Mouse (Mus musculus): Measurements from ENCODE around the gene Bri3bp.
"Not testable (repeated sequence)": the region's sequence is repeated elsewhere in the genome, so short reads cannot be mapped to it uniquely, and the experiment has no call there.

Gene Bri3bp

GRCm38 (mm10) chr5:125409348-125410090 is 31.8 kb upstream of the Bri3bp start:
- DNase-seq (ENCODE audit: low read depth, low spot score) = no peak

- DNase-seq (ENCODE audit: low read depth, low spot score) = no peak
Measured at GRCm38 (mm10) chr5:125411972-125412530, 29.3 kb upstream of the Bri3bp start.

- DNase-seq (ENCODE audit: low read depth, low spot score) = not testable (repeated sequence)
Measured at GRCm38 (mm10) chr5:125412536-125412935, 28.8 kb upstream of the Bri3bp start.

GRCm38 (mm10) chr5:125413763-125414162 is 27.6 kb upstream of the Bri3bp start:
- DNase-seq (ENCODE audit: low read depth, low spot score) = no peak

GRCm38 (mm10) chr5:125416183-125416582 is 25.2 kb upstream of the Bri3bp start:
- DNase-seq (ENCODE audit: low read depth, low spot score) = no peak

DNA sequence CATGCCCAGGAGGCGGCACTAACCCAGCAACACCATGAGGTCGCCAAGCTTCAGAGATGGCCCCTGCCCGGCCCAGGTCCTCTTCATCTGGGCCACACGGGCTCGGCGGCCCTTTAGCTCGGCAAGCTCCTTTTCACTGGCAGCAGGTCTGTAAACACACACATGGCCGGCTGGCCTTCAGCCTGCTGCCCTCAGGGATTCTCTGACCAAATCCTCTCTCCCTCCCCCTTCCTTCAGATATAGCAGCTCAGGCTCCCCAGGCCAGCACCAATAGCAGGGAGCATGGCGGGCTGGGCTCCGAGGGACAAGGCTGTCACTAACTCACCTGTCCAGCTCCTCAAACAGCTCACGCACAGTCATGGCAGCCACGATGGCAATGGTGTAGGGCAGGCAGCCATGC is 22.7 kb upstream of the Bri3bp start:
- DNase-seq (ENCODE audit: low read depth, low spot score) = no peak

- DNase-seq (ENCODE audit: low read depth, low spot score) = no peak
Measured at GRCm38 (mm10) chr5:125419124-125419523, 22.2 kb upstream of the Bri3bp start.

DNA sequence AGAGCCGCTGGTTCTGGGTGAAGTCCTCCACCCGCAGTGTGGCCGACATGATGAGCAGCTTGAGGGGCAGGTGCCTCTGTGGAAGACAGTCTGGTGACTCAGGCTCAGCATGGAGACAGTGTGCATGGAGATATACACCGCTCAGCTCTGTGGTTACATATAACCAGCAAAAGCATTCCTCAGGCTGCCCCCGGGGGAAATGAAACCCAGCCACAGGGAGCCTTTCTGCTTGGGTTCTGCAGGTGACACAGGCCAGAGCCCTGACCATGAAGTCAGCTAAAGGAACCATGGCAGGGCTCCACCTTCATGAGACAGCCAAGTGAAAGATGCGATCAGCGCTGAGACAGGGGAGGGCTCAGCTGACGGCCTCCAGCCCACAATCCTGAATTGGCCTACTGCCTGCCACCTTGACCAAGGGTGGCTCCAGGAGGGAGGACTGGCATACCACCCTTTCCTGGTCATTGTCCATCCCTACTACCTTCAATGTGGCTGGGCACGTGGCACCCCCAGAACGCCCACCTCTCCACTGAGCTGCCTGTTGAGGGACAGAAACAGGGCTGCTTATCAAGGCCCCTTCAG is 15.6 kb upstream of the Bri3bp start:
- DNase-seq (ENCODE audit: low read depth, low spot score) = no peak

- DNase-seq (ENCODE audit: low read depth, low spot score) = no peak
Measured at GRCm38 (mm10) chr5:125426343-125426742, 15.0 kb upstream of the Bri3bp start.

DNA sequence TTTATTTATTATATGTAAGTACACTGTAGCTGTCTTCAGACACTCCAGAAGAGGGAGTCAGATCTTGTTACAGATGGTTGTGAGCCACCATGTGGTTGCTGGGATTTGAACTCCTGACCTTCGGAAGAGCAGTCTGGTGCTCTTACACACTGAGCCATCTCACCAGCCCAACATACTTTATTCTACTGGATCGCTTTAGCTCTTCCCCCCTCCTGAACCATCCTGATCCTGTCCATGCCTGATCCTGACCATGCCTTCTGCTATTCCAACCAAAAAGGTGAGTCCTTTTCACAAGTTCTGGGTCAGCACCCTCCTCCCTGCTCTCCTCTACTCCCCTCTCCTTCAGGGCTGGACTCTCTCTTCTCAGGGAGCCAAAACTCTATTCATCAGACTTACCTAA is 9.0 kb upstream of the Bri3bp start:
- not testable (repeated sequence) for DNase-seq (ENCODE audit: low read depth, low spot score)

DNA sequence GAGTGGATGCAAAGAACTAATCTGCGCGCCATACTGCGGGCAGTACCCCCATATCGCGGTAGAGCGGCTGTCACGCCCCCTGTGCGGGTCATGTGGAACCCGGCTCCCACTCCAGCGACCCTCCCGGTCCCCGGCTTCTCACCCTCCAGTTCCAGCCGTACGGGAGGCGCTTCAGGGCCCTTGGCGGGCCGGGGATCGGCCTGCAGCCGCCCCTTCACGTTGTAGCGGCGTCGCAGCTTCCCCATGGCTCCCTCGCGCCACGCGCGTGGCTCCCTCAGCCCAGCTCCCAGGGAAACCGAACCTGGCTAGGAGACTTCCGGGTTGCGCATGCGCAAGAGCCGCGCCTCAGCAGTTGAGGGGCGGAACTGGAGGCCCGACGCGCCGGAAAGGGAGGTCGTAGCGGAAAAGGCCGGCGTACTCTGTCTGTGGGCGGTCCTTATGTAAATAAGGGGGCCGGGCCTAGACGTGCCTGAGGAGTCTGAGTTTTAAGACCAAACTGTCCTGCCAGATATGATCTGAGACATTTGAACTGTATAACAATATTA is 7.5 kb upstream of the Bri3bp start, which contains the start of gene Dhx37:
Gene Dhx37 (minus strand): TSS at position 329 of the 545 bp plus-strand sequence.
- DNase-seq (ENCODE audit: low read depth, low spot score) = peak; percentile 85

GRCm38 (mm10) chr5:125434347-125434746 is 7.0 kb upstream of the Bri3bp start:
- DNase-seq (ENCODE audit: low read depth, low spot score) = not testable (repeated sequence)

DNA sequence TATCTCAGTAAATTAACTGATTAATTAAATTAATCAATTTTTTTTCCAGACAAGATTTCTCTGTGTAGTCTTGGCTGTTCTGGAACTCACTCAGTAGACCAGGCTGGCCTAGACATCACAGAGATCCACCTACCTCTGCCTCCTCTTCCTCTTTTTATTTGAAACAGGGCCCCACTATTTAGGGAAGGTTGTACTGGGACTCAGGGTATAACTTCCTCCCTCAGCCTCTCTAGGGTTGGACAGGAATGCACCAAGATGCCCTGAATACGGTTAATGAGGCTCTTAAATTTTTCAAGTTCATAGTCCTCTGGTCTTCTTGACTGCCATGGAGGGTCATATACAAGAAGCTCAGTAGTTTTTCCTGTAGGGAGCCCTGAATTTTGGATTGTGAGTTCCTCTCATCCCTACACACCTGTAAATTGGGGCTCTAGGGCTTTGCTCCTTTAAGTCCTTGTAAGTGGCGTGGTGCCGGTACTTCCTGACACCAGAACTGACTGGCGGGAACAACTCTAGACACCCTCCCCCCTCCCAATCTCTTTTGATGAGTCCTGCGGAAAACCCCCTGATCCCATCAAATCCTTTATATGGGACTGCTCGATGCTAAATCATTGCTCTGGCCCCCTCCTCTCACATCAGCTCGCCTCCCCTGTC is 660 bp upstream of the Bri3bp start:
- no peak for DNase-seq (ENCODE audit: low read depth, low spot score)

DNA sequence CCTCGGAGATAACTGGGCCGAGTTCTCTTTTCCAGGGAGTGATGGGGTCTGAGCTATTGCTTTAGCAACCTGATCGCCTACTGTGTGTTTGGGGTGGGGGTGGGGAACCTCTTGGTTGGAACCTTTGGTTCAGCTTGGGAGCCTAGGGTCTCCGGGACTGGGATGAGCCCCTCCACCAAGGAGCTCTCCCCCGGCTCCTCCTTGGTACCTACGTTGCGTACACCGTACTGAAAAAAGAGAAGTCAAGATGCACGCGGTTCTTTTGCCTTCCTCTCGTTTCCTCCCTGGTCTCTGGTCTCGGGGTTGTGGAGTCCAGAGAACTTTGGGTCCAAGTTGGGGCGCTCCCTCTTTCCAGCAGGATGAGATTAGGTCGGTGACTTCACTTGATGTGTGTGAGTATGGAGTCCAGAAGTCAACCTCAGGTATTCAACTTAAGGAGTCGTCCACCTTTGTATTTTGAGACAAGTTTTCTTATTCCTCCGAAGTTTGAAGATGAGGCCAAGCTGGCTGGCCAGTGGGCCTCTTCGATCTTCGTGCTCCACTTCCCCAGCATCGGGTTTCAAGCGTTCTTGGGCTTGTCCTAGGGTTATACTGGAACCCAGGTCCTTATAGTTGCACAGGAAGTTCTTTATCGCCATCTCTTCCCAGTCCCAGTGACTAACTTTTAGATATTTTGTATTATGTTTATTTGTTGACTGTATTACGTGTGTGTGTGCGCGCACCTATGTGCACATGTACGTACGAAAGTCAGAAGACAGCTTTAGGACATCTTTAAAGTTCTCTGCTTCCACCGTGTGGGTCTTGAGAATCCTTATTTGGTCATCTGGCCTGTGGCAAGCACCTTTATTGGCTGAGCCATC is 998 bp downstream of the Bri3bp start:
- DNase-seq (ENCODE audit: low read depth, low spot score) = no peak

DNA sequence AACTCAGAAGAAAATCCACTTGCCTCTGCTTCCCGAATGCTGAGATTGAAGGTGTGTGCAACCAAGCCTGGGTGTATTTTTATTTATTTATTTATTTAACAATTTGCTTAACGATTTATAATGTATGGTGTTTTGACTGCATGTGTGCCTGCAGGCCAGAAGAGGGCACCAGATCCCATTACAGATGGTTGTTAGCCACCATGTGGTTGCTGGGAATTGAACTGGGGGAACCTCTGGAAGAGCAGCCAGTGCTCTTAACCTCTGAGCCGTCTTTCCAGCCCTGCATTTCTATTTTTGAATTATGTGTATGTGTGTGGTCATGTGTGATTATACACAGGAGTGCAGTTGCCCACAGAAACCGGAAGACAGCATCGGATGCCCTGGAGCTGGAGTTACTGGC is 2.0 kb downstream of the Bri3bp start:
- DNase-seq (ENCODE audit: low read depth, low spot score) = no peak

GRCm38 (mm10) chr5:125443915-125444314 is 2.5 kb downstream of the Bri3bp start:
- no peak for DNase-seq (ENCODE audit: low read depth, low spot score)

GRCm38 (mm10) chr5:125444554-125444953 is 3.2 kb downstream of the Bri3bp start:
- no peak for DNase-seq (ENCODE audit: low read depth, low spot score)

DNA sequence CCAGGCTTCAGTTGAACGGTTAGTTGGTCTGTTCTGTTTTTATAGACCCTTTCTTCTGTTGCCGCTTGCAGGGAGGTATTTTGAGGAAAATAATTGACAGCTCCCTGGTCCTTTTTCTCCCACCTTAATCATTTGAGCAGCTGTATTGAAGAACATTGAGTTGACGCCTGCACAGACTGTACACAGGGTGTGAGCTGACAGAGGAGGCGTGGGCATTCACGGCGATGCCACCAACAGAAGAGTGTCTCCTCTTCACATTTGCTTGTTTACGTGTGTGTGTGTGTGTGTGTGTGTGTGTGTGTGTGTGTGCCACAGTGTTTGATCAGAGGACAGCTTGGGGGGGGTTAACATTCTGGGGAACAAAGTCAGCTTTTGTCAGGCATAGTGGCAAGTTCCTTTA is 5.0 kb downstream of the Bri3bp start:
- no peak for DNase-seq (ENCODE audit: low read depth, low spot score)

- DNase-seq (ENCODE audit: low read depth, low spot score) = no peak
Measured at GRCm38 (mm10) chr5:125448026-125448425, 6.7 kb downstream of the Bri3bp start.

DNA sequence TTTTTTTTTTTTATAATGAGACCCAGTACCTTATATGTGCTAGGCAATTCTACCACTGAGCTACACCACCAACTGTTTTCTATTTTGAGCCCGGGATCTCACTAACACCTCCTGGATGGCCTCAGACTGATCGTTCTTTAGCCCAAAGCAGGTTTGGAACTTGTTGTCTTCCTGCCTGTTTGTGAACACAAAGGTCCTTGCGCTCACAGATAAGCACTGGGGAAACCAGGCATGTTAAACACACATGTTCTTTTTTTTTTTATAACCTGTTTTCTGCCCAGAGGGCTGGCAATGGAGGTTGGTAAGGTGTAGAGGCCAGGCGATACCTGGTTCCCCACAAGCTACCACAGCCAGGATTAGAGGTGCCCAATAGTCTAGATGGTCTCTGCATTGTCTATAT is 7.3 kb downstream of the Bri3bp start:
- DNase-seq (ENCODE audit: low read depth, low spot score) = no peak

DNA sequence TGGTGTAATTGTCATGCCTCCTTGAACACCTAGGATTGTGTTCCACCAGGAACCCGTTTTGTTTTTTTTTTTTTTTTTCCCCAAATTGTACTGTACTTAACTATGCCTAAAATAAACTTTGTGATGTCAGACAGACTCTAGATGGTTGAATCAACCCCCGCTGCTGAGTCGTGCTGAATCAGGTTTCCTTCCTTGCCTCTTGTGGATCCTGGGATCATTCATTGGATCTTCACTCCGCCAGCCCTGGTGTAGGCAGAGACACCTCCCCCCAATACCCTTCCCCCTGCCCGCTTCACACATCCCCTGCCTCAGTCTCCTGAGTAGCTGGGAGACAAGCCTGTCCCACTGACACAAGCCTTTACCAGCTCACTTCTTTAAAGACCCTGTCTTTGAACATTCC is 7.9 kb downstream of the Bri3bp start:
- DNase-seq (ENCODE audit: low read depth, low spot score) = no peak

Data from retina, adult 2 months (tissue).